Mouse (Mus musculus) kidney, embryonic 15.5 days (tissue): ENCODE results near the gene Atp2c2. TPM values are rescaled to one million over a fixed set of nuclear protein-coding genes. Genes with fewer than 3 reads are reported as not detected.

ENCODE experiments used
- ATAC-seq: fragments of 200-750 bp; cut with Nextera tagmentation; replicated peaks from 2 replicates; pipeline ENCODE4 v1.8.0; 2017; ENCODE audit warnings: moderate TSS enrichment; ENCODE audit not compliant: low FRiP score
- H3K27ac ChIP-seq: fragments of 300-500 bp; sonication (generic); 2 replicates; pipeline ENCODE4 v1.5.1; 2015; ENCODE audit warnings: mild to moderate bottlenecking, inconsistent platforms
- H3K27me3 ChIP-seq: fragments of 300-500 bp; sonication (generic); 2 replicates; pipeline ENCODE4 v1.6.1; 2015; ENCODE audit warnings: inconsistent platforms
- H3K36me3 ChIP-seq: fragments of 300-500 bp; sonication (generic); 2 replicates; pipeline ENCODE4 v1.6.1; 2015; ENCODE audit warnings: inconsistent platforms
- H3K4me1 ChIP-seq: fragments of 300-500 bp; sonication (generic); 2 replicates; pipeline ENCODE4 v1.6.1; 2015; ENCODE audit warnings: inconsistent platforms
- H3K4me2 ChIP-seq: fragments of 300-500 bp; sonication (generic); 2 replicates; pipeline ENCODE4 v1.6.1; 2015; ENCODE audit warnings: moderate library complexity, mild to moderate bottlenecking, inconsistent platforms
- H3K4me3 ChIP-seq: fragments of 300-500 bp; sonication (generic); replicated peaks from 2 replicates; pipeline ENCODE4 v1.5.1; 2015; ENCODE audit warnings: mild to moderate bottlenecking, inconsistent platforms
- H3K9ac ChIP-seq: fragments of 300-500 bp; sonication (generic); 2 replicates; pipeline ENCODE4 v1.6.1; 2015; ENCODE audit warnings: mild to moderate bottlenecking, inconsistent platforms
- H3K9me3 ChIP-seq: fragments of 300-500 bp; sonication (generic); replicated peaks from 2 replicates; pipeline ENCODE4 v1.6.1; 2016; ENCODE audit warnings: inconsistent platforms
- WGBS: fragments of 180-500 bp; shearing (Covaris S2); methylation state at CpG from one replicate; pipeline ENCODE4 v1.1.7; 2015; ENCODE audit warnings: mixed read lengths; 5-methylcytosine and 5-hydroxymethylcytosine counted together
- polyA plus RNA-seq: library from polyadenylated mRNA; unstranded; fragments of >200 nt; fragmentation: Nextera tagmentation; extraction: Ambion mirVana; gene quantifications from 2 replicates; pipeline ENCODE4 v1.2.1, GENCODE M21; 2015

Atp2c2 gene
- polyA plus RNA-seq, 1 experiment from 2014 or later = 1.6 TPM

- no peak overlapping the region for H3K4me3 ChIP-seq
- H3K4me1 ChIP-seq = peaks cover 15% of the 10 kb centered on the region
- no peak overlapping the region for H3K27ac ChIP-seq
- no peak overlapping the region for H3K4me2 ChIP-seq
- H3K36me3 ChIP-seq = no peaks in the 10 kb centered on the region
- no peak for ATAC-seq
- H3K27me3 ChIP-seq = no peaks in the 10 kb centered on the region; the same call in 1 of the 2 replicates
- no peaks in the 10 kb centered on the region for H3K9me3 ChIP-seq
- no peak overlapping the region for H3K9ac ChIP-seq
- WGBS = 71% methylated on average over 11 of the region's 11 CpGs
These were observed 25.7 kb upstream of the Atp2c2 start for GRCm38 (mm10) chr8:119673976-119674555.

GRCm38 (mm10) chr8:119675457-119675856, 24.4 kb upstream of the Atp2c2 start:
- Histone ChIP-seq H3K36me3 (no peaks in the 10 kb centered on the region), H3K9me3 (no peaks in the 10 kb centered on the region), H3K4me1 (peaks cover 15% of the 10 kb centered on the region), H3K9ac (no peak overlapping the region), H3K4me3 (no peak overlapping the region), H3K4me2 (no peak overlapping the region), H3K27ac (no peak overlapping the region), H3K27me3 (no peaks in the 10 kb centered on the region; the same call in 1 of the 2 replicates)
- no peak for ATAC-seq
- 83% methylated on average over 5 of the region's 5 CpGs for WGBS

- H3K4me1 ChIP-seq = peaks cover 11% of the 10 kb centered on the region
- H3K4me3 ChIP-seq = no peak overlapping the region
- H3K27me3 ChIP-seq = no peaks in the 10 kb centered on the region; the same call in 1 of the 2 replicates
- no peak for ATAC-seq
- no peak overlapping the region for H3K27ac ChIP-seq
- H3K36me3 ChIP-seq = no peaks in the 10 kb centered on the region
- no peaks in the 10 kb centered on the region for H3K9me3 ChIP-seq
- no peak overlapping the region for H3K9ac ChIP-seq
- no peak overlapping the region for H3K4me2 ChIP-seq
- WGBS = 22% methylated on average over 8 of the region's 8 CpGs
These were observed 23.4 kb upstream of the Atp2c2 start for GRCm38 (mm10) chr8:119676389-119676788.

GRCm38 (mm10) chr8:119678138-119678843, 21.5 kb upstream of the Atp2c2 start:
- Histone ChIP-seq H3K9me3 (no peaks in the 10 kb centered on the region), H3K9ac (no peak overlapping the region), H3K27me3 (peaks cover 4% of the 10 kb centered on the region), H3K4me1 (peaks cover 11% of the 10 kb centered on the region), H3K27ac (no peak overlapping the region), H3K4me3 (peak overlapping the region; percentile 27), H3K36me3 (no peaks in the 10 kb centered on the region), H3K4me2 (peak overlapping the region; percentile 51)
- peak; percentile 57; the same call in 1 of the 2 replicates for ATAC-seq
- WGBS = 6% methylated on average over 18 of the region's 18 CpGs

GRCm38 (mm10) chr8:119679184-119679583, 20.6 kb upstream of the Atp2c2 start:
- no peaks in the 10 kb centered on the region for H3K36me3 ChIP-seq
- H3K9me3 ChIP-seq = no peaks in the 10 kb centered on the region
- no peak overlapping the region for H3K4me2 ChIP-seq
- H3K4me1 ChIP-seq = peaks cover 11% of the 10 kb centered on the region
- H3K27ac ChIP-seq = no peak overlapping the region
- 65% methylated on average over 14 of the region's 14 CpGs for WGBS
- no peak overlapping the region for H3K4me3 ChIP-seq
- ATAC-seq = no peak
- no peak overlapping the region for H3K9ac ChIP-seq
- peaks cover 7% of the 10 kb centered on the region for H3K27me3 ChIP-seq

- H3K9ac ChIP-seq = no peak overlapping the region
- 0 out of 2 replicates have a peak, but pooled peaks cover 2% of the 10 kb centered on the region for H3K4me1 ChIP-seq
- no peaks in the 10 kb centered on the region for H3K36me3 ChIP-seq
- no peak; the same call in 1 of the 2 replicates for ATAC-seq
- no peaks in the 10 kb centered on the region for H3K27me3 ChIP-seq
- no peak overlapping the region for H3K4me2 ChIP-seq
- H3K27ac ChIP-seq = no peak overlapping the region
- no peaks in the 10 kb centered on the region for H3K9me3 ChIP-seq
- H3K4me3 ChIP-seq = no peak overlapping the region
- WGBS = 67% methylated on average over 6 of the region's 6 CpGs
These were observed 9.2 kb upstream of the Atp2c2 start for GRCm38 (mm10) chr8:119690602-119691001.

- no peak overlapping the region for H3K27ac ChIP-seq
- 0 out of 2 replicates have a peak, but pooled peaks cover 2% of the 10 kb centered on the region for H3K4me1 ChIP-seq
- H3K4me3 ChIP-seq = no peak overlapping the region
- ATAC-seq = no peak
- H3K9me3 ChIP-seq = no peaks in the 10 kb centered on the region
- 72% methylated on average over 4 of the region's 4 CpGs for WGBS
- no peaks in the 10 kb centered on the region for H3K36me3 ChIP-seq
- H3K27me3 ChIP-seq = no peaks in the 10 kb centered on the region
- H3K9ac ChIP-seq = no peak overlapping the region
- no peak overlapping the region for H3K4me2 ChIP-seq
These were observed 7.8 kb upstream of the Atp2c2 start for GRCm38 (mm10) chr8:119691989-119692388.

GRCm38 (mm10) chr8:119694696-119695095, 5.1 kb upstream of the Atp2c2 start:
- Histone ChIP-seq H3K4me2 (no peak overlapping the region), H3K27me3 (peaks cover 26% of the 10 kb centered on the region), H3K36me3 (no peaks in the 10 kb centered on the region), H3K27ac (no peak overlapping the region), H3K9me3 (no peaks in the 10 kb centered on the region), H3K4me3 (no peak overlapping the region), H3K4me1 (peaks cover 15% of the 10 kb centered on the region), H3K9ac (no peak overlapping the region)
- 63% methylated on average over 7 of the region's 7 CpGs for WGBS
- no peak for ATAC-seq

GRCm38 (mm10) chr8:119697163-119697562, 2.6 kb upstream of the Atp2c2 start:
- Histone ChIP-seq H3K4me2 (no peak overlapping the region), H3K4me1 (peaks cover 19% of the 10 kb centered on the region), H3K9ac (no peak overlapping the region), H3K27me3 (peaks cover 51% of the 10 kb centered on the region), H3K27ac (no peak overlapping the region), H3K36me3 (no peaks in the 10 kb centered on the region), H3K9me3 (no peaks in the 10 kb centered on the region), H3K4me3 (no peak overlapping the region)
- no peak for ATAC-seq
- 86% methylated on average over 2 of the region's 2 CpGs for WGBS

- Histone ChIP-seq H3K27ac (no peak overlapping the region), H3K27me3 (peaks cover 59% of the 10 kb centered on the region), H3K36me3 (no peaks in the 10 kb centered on the region), H3K4me2 (peak overlapping the region; percentile 58), H3K4me1 (peaks cover 19% of the 10 kb centered on the region), H3K9me3 (no peaks in the 10 kb centered on the region), H3K9ac (no peak overlapping the region), H3K4me3 (no peak overlapping the region)
- ATAC-seq = no peak
- under 1% methylated on average over 12 of the region's 12 CpGs for WGBS
These were observed 849 bp upstream of the Atp2c2 start for GRCm38 (mm10) chr8:119698960-119699359.

- ATAC-seq = no peak
- Histone ChIP-seq H3K4me2 (no peak overlapping the region), H3K9me3 (no peaks in the 10 kb centered on the region), H3K27ac (no peak overlapping the region), H3K36me3 (no peaks in the 10 kb centered on the region), H3K4me3 (no peak overlapping the region), H3K9ac (no peak overlapping the region), H3K4me1 (peaks cover 17% of the 10 kb centered on the region), H3K27me3 (peaks cover 64% of the 10 kb centered on the region)
- 42% methylated on average over 7 of the region's 7 CpGs for whole genome bisulfite sequencing
These were observed 3.2 kb downstream of the Atp2c2 start for GRCm38 (mm10) chr8:119702965-119703364.

- Histone ChIP-seq H3K9ac (no peak overlapping the region), H3K36me3 (no peaks in the 10 kb centered on the region), H3K4me3 (no peak overlapping the region), H3K27me3 (peaks cover 22% of the 10 kb centered on the region), H3K4me2 (no peak overlapping the region), H3K27ac (no peak overlapping the region), H3K4me1 (peaks cover 15% of the 10 kb centered on the region), H3K9me3 (no peaks in the 10 kb centered on the region)
- no peak for ATAC-seq
- WGBS = 88% methylated on average over 9 of the region's 9 CpGs
These were observed 7.3 kb downstream of the Atp2c2 start for GRCm38 (mm10) chr8:119707146-119707545.
